Mouse (Mus musculus): ENCODE results near the gene Tapt1. TPM values are rescaled to one million over a fixed set of nuclear protein-coding genes. Genes with fewer than 3 reads are reported as not detected.

Gene Tapt1
- polyA plus RNA-seq, 1 experiment from 2014 or later = 33.5 TPM

GRCm38 (mm10) chr5:44233933-44234332 lies 7.5 kb upstream of the Tapt1 start:
- H3K36me3 ChIP-seq = no peaks in the 10 kb centered on the region
- WGBS = 66% methylated on average over 3 of the region's 3 CpGs
- no peak overlapping the region for H3K4me2 ChIP-seq (replicated peaks)
- no peak for ATAC-seq (ENCODE audit: insufficient number of reproducible peaks, low FRiP score, low TSS enrichment, low read depth)
- H3K9ac ChIP-seq = no peak overlapping the region
- no peak overlapping the region for H3K27ac ChIP-seq (replicated peaks)
- peaks cover under 1% of the 10 kb centered on the region; the same call in 1 of the 2 replicates for H3K4me1 ChIP-seq
- H3K9me3 ChIP-seq (replicated peaks) = no peaks in the 10 kb centered on the region
- H3K4me3 ChIP-seq (replicated peaks) = no peak overlapping the region
- H3K27me3 ChIP-seq = no peaks in the 10 kb centered on the region

GRCm38 (mm10) chr5:44228756-44229155 lies 2.3 kb upstream of the Tapt1 start:
- 70% methylated on average over 4 of the region's 4 CpGs for WGBS
- H3K9ac ChIP-seq = no peak overlapping the region
- H3K4me1 ChIP-seq = peaks cover 19% of the 10 kb centered on the region
- H3K4me2 ChIP-seq (replicated peaks) = no peak overlapping the region
- no peak overlapping the region for H3K27ac ChIP-seq (replicated peaks)
- ATAC-seq (ENCODE audit: insufficient number of reproducible peaks, low FRiP score, low TSS enrichment, low read depth) = no peak
- no peaks in the 10 kb centered on the region for H3K36me3 ChIP-seq
- no peak overlapping the region for H3K4me3 ChIP-seq (replicated peaks)
- no peaks in the 10 kb centered on the region for H3K27me3 ChIP-seq
- no peaks in the 10 kb centered on the region for H3K9me3 ChIP-seq (replicated peaks)

GRCm38 (mm10) chr5:44228323-44228722 lies 1.9 kb upstream of the Tapt1 start:
- Histone ChIP-seq H3K9me3 (replicated peaks) (no peaks in the 10 kb centered on the region), H3K27me3 (no peaks in the 10 kb centered on the region), H3K4me3 (replicated peaks) (no peak overlapping the region), H3K4me1 (peaks cover 19% of the 10 kb centered on the region), H3K4me2 (replicated peaks) (no peak overlapping the region), H3K9ac (no peak overlapping the region), H3K27ac (replicated peaks) (no peak overlapping the region), H3K36me3 (no peaks in the 10 kb centered on the region)
- ATAC-seq (ENCODE audit: insufficient number of reproducible peaks, low FRiP score, low TSS enrichment, low read depth) = no peak
- WGBS = 60% methylated on average over 1 of the region's 1 CpGs

- Histone ChIP-seq H3K4me3 (replicated peaks) (peak overlapping the region; percentile 95), H3K9ac (peak overlapping the region; percentile 90), H3K4me2 (replicated peaks) (peak overlapping the region; percentile 68), H3K9me3 (replicated peaks) (no peaks in the 10 kb centered on the region), H3K27me3 (no peaks in the 10 kb centered on the region), H3K4me1 (peaks cover 19% of the 10 kb centered on the region), H3K27ac (replicated peaks) (peak overlapping the region; percentile 88; the same call in 1 of the 2 replicates), H3K36me3 (no peaks in the 10 kb centered on the region)
- 6% methylated on average over 6 of the region's 6 CpGs for WGBS
- no peak for ATAC-seq (ENCODE audit: insufficient number of reproducible peaks, low FRiP score, low TSS enrichment, low read depth)
Observed at GRCm38 (mm10) chr5:44227462-44227840, 1.0 kb upstream of the Tapt1 start.

- peaks cover 19% of the 10 kb centered on the region for H3K4me1 ChIP-seq
- no peaks in the 10 kb centered on the region for H3K9me3 ChIP-seq (replicated peaks)
- under 1% methylated on average over 53 of the region's 72 CpGs for WGBS
- no peaks in the 10 kb centered on the region for H3K27me3 ChIP-seq
- H3K9ac ChIP-seq = peak overlapping the region; percentile 90
- peak overlapping the region; percentile 88 for H3K27ac ChIP-seq (replicated peaks)
- peak overlapping the region; percentile 95 for H3K4me3 ChIP-seq (replicated peaks)
- no peaks in the 10 kb centered on the region for H3K36me3 ChIP-seq
- ATAC-seq (ENCODE audit: insufficient number of reproducible peaks, low FRiP score, low TSS enrichment, low read depth) = peak; percentile 82; the same call in 1 of the 2 replicates
- H3K4me2 ChIP-seq (replicated peaks) = peak overlapping the region; percentile 65
Observed at GRCm38 (mm10) chr5:44225911-44226520, 410 bp downstream of the Tapt1 start.

GRCm38 (mm10) chr5:44224916-44225600 lies 1.4 kb downstream of the Tapt1 start:
- WGBS = 72% methylated on average over 4 of the region's 4 CpGs
- Histone ChIP-seq H3K27me3 (no peaks in the 10 kb centered on the region), H3K4me2 (replicated peaks) (peak overlapping the region; percentile 65), H3K4me1 (peaks cover 19% of the 10 kb centered on the region), H3K36me3 (no peaks in the 10 kb centered on the region), H3K4me3 (replicated peaks) (peak overlapping the region; percentile 95), H3K9ac (no peak overlapping the region; the same call in 1 of the 2 replicates), H3K9me3 (replicated peaks) (no peaks in the 10 kb centered on the region), H3K27ac (replicated peaks) (no peak overlapping the region)
- ATAC-seq (ENCODE audit: insufficient number of reproducible peaks, low FRiP score, low TSS enrichment, low read depth) = no peak

GRCm38 (mm10) chr5:44224251-44224650 lies 2.2 kb downstream of the Tapt1 start:
- no peak overlapping the region for H3K9ac ChIP-seq
- H3K9me3 ChIP-seq (replicated peaks) = no peaks in the 10 kb centered on the region
- peak overlapping the region; percentile 65; the same call in 1 of the 2 replicates for H3K4me2 ChIP-seq (replicated peaks)
- H3K4me3 ChIP-seq (replicated peaks) = no peak overlapping the region
- 20% methylated on average over 6 of the region's 6 CpGs for WGBS
- no peak for ATAC-seq (ENCODE audit: insufficient number of reproducible peaks, low FRiP score, low TSS enrichment, low read depth)
- no peak overlapping the region for H3K27ac ChIP-seq (replicated peaks)
- H3K4me1 ChIP-seq = peaks cover 19% of the 10 kb centered on the region
- H3K27me3 ChIP-seq = no peaks in the 10 kb centered on the region
- H3K36me3 ChIP-seq = no peaks in the 10 kb centered on the region

- Histone ChIP-seq H3K4me1 (peaks cover 16% of the 10 kb centered on the region), H3K9me3 (replicated peaks) (no peaks in the 10 kb centered on the region), H3K4me3 (replicated peaks) (no peak overlapping the region), H3K27me3 (no peaks in the 10 kb centered on the region), H3K36me3 (no peaks in the 10 kb centered on the region), H3K27ac (replicated peaks) (no peak overlapping the region), H3K4me2 (replicated peaks) (no peak overlapping the region), H3K9ac (no peak overlapping the region)
- WGBS = 82% methylated on average over 16 of the region's 16 CpGs
- no peak for ATAC-seq (ENCODE audit: insufficient number of reproducible peaks, low FRiP score, low TSS enrichment, low read depth)
Observed at GRCm38 (mm10) chr5:44223341-44223881, 3.0 kb downstream of the Tapt1 start.

- Histone ChIP-seq H3K9ac (no peak overlapping the region), H3K4me2 (replicated peaks) (no peak overlapping the region), H3K36me3 (no peaks in the 10 kb centered on the region), H3K27ac (replicated peaks) (no peak overlapping the region), H3K9me3 (replicated peaks) (no peaks in the 10 kb centered on the region), H3K4me1 (peaks cover 22% of the 10 kb centered on the region), H3K27me3 (no peaks in the 10 kb centered on the region), H3K4me3 (replicated peaks) (no peak overlapping the region)
- 61% methylated on average over 7 of the region's 7 CpGs for WGBS
- ATAC-seq (ENCODE audit: insufficient number of reproducible peaks, low FRiP score, low TSS enrichment, low read depth) = no peak
Observed at GRCm38 (mm10) chr5:44220430-44220829, 6.0 kb downstream of the Tapt1 start.

- no peak for ATAC-seq (ENCODE audit: insufficient number of reproducible peaks, low FRiP score, low TSS enrichment, low read depth)
- Histone ChIP-seq H3K9me3 (replicated peaks) (no peaks in the 10 kb centered on the region), H3K4me3 (replicated peaks) (no peak overlapping the region), H3K4me2 (replicated peaks) (no peak overlapping the region), H3K27me3 (no peaks in the 10 kb centered on the region), H3K36me3 (no peaks in the 10 kb centered on the region), H3K9ac (no peak overlapping the region), H3K4me1 (peaks cover 16% of the 10 kb centered on the region), H3K27ac (replicated peaks) (no peak overlapping the region)
- WGBS = 51% methylated on average over 4 of the region's 4 CpGs
Observed at GRCm38 (mm10) chr5:44219871-44220270, 6.6 kb downstream of the Tapt1 start.

- no peak overlapping the region for H3K4me3 ChIP-seq (replicated peaks)
- H3K9ac ChIP-seq = no peak overlapping the region
- H3K27me3 ChIP-seq = no peaks in the 10 kb centered on the region
- H3K9me3 ChIP-seq (replicated peaks) = no peaks in the 10 kb centered on the region
- H3K4me1 ChIP-seq = peaks cover 7% of the 10 kb centered on the region; the same call in 1 of the 2 replicates
- no peaks in the 10 kb centered on the region for H3K36me3 ChIP-seq
- H3K27ac ChIP-seq (replicated peaks) = no peak overlapping the region
- no peak for ATAC-seq (ENCODE audit: insufficient number of reproducible peaks, low FRiP score, low TSS enrichment, low read depth)
- H3K4me2 ChIP-seq (replicated peaks) = no peak overlapping the region
- WGBS = 74% methylated on average over 4 of the region's 4 CpGs
Observed at GRCm38 (mm10) chr5:44218483-44218882, 7.9 kb downstream of the Tapt1 start.
